Mouse (Mus musculus): ENCODE results near the gene Gucy2d. TPM values are rescaled to one million over a fixed set of nuclear protein-coding genes. Genes with fewer than 3 reads are reported as not detected.

Gucy2d gene
- not detected for polyA plus RNA-seq (2015; fragmentation: Illumina TruSeq; extraction: RNeasy Lipid Tissue Mini Kit (QIAGEN cat#74804); ENCODE audit: low read depth, low replicate concordance)

DNA sequence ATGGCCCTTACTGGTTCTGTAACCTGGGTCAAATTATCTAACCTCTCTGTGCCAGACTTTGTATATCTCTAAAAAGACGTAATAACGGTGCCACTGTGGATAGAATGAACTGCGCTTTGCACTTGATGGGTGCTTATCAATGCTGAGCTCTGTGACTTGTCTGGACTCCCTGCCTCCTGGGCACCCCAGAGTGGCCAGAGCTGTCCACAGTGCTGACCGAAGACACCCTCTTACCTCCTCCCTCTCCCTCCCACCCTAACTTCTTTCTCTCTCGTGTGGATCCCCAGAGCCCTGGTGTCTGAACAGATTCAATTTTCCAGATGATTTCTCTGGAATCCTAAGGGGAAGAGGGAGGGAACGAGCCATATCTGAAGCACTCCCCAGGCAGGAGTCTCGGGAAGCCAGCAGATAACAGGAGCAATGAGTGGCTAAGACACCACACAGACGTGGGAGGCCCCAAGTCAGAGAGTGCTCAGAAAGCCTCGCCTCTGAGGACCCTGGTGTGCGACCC, at the start of gene Gucy2d:
Gucy2d (plus strand) TSS at position 461 of the 511 bp plus-strand sequence.

DNA sequence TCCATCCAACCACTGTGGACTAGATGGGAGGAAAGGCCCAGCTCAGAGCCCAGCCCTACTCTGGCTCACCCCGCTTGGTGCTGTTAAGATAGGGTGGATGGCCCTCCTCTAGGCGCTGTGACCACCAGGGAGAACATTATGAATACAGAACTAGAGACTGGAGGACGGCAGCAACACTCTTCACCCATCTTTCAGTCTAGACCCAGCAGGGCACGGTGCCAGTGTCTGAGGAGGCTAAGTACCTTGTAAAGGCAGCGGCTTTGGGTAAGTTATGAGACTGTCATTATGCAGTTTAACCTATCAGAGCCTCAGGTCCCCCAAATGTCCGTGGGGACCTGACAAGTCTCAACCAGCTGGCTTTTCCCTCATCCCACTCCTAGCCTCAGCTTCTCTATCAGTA, 48.9 kb downstream of the Gucy2d start, which contains the start of gene Lrrc32:
Lrrc32 (plus strand) TSS at position 153 of the 400 bp plus-strand sequence.

Other genes starting within 250 kb of the Gucy2d start
- 0.24 TPM for gene B3gnt6, start 240.9 kb upstream of the Gucy2d start, polyA plus RNA-seq (2015; fragmentation: Illumina TruSeq; extraction: RNeasy Lipid Tissue Mini Kit (QIAGEN cat#74804); ENCODE audit: low read depth, low replicate concordance)
- gene Acer3, start 119.2 kb upstream of the Gucy2d start, polyA plus RNA-seq (2015; fragmentation: Illumina TruSeq; extraction: RNeasy Lipid Tissue Mini Kit (QIAGEN cat#74804); ENCODE audit: low read depth, low replicate concordance): 16.2 TPM
- gene Tsku, start 79.1 kb upstream of the Gucy2d start, polyA plus RNA-seq (2015; fragmentation: Illumina TruSeq; extraction: RNeasy Lipid Tissue Mini Kit (QIAGEN cat#74804); ENCODE audit: low read depth, low replicate concordance): 2.1 TPM
- 2.6 TPM for gene Lrrc32, start 48.9 kb downstream of the Gucy2d start, polyA plus RNA-seq (2015; fragmentation: Illumina TruSeq; extraction: RNeasy Lipid Tissue Mini Kit (QIAGEN cat#74804); ENCODE audit: low read depth, low replicate concordance)
- 40.9 TPM for gene Emsy, start 216.4 kb downstream of the Gucy2d start, polyA plus RNA-seq (2015; fragmentation: Illumina TruSeq; extraction: RNeasy Lipid Tissue Mini Kit (QIAGEN cat#74804); ENCODE audit: low read depth, low replicate concordance)